Mouse (Mus musculus) cerebellum, adult 8-10 months (tissue): ENCODE results near the gene Nell1.
A peak's percentile ranks its signal among the peaks of the same experiment; 100 is the strongest.

ENCODE experiments used
- DNase-seq: peaks from one replicate; pipeline ENCODE4 v3.0.0; 2022

Nell1 gene

DNA sequence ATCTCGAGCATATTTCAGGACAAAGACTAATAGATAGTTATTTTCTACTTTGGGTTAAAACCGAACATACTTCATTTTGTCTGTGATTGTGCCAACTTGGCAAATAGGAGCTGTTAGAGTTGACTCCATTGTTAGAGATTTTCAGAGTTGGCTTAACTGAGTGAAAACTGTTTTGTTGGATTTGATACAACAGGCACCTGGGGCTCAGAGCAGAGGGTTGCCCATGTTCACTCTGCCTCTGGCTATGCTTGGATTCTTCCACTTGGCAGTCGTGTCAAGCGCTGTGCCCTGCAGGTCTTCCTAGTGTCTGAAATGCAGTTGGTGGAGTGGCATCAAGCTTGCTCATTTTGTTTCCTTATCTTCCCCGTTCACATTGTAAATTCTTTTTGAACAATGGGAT lies 363.6 kb downstream of the Nell1 start:
- DNase-seq = no peak

DNA sequence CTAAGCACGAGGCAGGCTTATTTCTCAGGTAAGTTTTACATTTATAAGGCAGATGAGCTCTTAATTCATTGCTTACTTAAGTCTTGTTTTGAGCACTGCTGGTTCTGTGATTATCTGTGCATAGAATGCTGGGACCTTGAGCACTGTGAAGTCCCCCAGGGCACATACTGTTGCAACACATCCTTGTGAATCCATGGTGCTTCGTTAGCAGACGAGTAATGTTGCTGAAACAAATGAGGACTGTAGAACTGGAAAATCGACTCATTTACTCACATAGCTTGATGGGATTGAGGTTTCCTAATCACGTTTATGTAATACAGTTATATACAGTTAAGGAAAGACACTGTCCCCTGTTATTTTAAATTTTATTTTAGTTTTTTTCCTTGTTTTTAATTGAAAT lies 364.1 kb downstream of the Nell1 start:
- DNase-seq = no peak

- no peak for DNase-seq
Measured at GRCm38 (mm10) chr7:50351564-50351963, 376.9 kb downstream of the Nell1 start.

DNA sequence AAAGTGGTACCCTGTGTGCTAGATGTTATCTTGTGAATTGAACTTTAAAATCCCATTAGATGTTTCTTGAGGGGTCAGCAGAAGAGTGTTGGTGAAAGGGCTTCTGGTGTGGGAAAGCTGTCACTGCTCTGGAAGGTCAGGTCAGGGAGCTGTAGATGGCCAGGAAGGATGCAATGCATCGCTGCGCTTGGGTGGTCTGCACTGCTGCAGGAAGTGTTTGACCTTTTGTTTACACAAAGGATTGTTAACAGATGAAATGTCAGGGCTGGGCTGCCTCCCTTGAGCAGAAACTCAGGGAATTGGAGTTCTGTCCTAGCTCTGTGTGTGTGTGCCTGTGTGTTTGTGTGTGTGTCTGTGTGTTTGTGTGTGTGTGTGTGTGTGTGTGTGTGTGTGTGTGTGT lies 382.5 kb downstream of the Nell1 start:
- DNase-seq = no peak

DNA sequence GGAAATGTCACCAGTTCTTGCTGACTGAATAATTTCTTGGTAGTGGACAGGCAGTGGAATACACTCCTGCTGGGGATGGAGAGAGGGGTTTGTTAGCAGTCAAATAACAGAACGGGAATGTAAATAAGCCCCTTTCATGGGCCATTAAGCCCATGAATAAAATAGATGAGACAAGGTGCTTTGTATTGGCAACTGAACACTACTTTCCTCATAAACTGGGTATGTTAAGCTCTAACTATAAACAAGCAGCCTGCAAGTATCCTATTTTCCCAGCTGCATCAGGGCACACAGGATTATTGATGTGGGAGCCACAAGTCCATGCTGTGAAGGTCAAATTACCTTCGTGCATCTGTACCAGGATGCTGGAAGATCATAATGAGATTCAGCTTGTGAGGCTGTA lies 387.4 kb downstream of the Nell1 start:
- DNase-seq = no peak

DNA sequence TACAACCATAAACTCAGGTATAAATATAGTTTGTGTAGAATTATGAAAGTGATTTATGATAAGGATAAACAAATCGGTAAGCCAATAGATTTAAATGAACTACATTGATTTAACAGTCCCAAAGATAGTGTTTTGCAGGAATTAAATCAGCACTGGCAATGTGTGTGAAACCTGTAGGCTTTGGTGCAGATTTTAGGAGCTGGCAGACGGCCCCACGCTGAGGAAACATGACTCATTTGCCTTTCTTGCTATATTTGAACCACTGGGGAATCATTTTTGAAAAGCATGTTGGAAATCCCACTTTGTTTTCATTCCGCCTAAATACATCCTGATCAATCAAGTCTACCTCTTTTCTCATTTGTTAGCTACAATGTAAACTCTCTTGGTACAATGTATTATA lies 400.2 kb downstream of the Nell1 start:
- no peak for DNase-seq

GRCm38 (mm10) chr7:50410421-50410820 lies 435.8 kb downstream of the Nell1 start:
- DNase-seq = no peak

DNA sequence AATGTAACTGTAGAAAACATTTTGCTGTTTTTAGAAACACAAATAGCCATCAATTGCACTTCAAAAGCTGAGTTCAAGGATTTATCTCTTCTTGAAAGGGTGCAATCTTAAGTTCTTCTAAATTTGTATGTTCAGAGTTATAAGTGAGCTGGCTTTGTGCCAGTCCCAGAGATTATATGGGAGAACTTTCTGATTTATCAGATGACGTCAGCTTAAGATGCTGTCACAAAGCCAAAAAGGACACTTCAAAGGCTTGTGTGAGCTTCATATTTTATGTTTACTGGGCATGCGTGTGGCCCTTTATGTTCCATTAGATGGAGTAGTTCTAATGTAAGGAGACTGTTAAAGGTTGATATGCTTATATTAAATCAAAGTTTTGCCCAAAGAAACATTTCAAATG lies 445.3 kb downstream of the Nell1 start:
- DNase-seq = no peak

- no peak for DNase-seq
Measured at GRCm38 (mm10) chr7:50422422-50423195, 447.9 kb downstream of the Nell1 start.

GRCm38 (mm10) chr7:50429725-50430124 lies 455.1 kb downstream of the Nell1 start:
- no peak for DNase-seq

DNA sequence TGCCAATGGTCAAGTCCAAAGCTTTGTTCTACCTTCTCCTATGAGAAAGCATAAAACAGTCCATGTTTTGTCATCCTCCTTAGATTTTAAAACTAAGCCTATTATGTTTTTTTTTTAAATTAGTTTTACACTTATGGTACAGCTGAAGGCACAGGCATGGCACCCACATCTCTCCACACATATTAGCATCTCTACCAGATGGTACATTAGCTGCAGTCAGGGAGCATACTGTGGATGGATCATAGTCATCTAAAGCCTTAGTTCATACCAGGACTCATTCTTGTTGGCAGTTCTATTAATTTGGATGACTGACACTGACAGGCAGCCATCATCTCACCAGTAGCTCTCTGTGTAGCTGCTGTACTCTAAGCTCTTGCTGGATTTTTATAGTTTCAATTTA lies 466.6 kb downstream of the Nell1 start:
- DNase-seq = no peak

- no peak for DNase-seq
Measured at GRCm38 (mm10) chr7:50447316-50447715, 472.7 kb downstream of the Nell1 start.

GRCm38 (mm10) chr7:50467742-50468141 lies 493.1 kb downstream of the Nell1 start:
- DNase-seq = no peak

DNA sequence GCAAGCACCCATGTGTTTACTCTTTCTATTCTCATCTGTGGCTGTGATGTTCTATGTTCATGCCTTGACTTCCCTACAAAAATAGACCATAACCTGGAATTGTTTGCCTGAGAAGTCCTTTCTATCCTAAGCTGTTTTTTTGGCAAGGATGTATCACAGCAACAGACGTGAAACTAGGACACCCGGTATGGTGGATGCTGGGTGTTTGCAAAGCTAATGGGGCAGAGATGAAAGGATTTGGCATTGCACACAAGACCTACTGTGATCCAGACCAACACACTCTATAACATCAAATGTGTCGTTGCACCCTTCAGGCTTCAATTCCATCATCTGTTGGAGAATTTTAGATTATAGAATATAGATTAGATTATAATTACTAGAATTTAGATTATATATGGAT lies 495.9 kb downstream of the Nell1 start:
- DNase-seq = peak; percentile 12

GRCm38 (mm10) chr7:50482011-50482410 lies 507.3 kb downstream of the Nell1 start:
- no peak for DNase-seq

DNA sequence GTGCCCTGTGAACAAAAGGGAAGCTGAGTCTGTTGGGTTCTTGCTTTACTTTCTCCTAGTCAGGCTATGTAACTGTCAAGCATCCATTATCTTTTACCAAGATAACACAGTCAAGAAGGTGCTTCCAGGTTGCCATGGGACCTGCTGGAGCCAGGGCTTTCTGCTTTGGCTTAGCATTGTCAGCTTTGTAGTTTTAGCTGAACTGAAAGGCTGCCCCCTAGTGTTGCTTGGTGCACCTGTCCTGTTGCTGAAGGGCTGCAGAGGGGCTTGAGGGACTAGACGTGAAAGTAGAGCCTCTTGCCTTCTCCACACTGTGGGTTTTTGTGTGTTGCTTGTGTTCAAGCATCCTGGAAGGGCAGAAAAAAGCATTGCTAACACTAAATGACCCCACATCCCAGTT lies 510.6 kb downstream of the Nell1 start:
- peak; percentile 16 for DNase-seq

GRCm38 (mm10) chr7:50486884-50487420 lies 512.3 kb downstream of the Nell1 start:
- DNase-seq = no peak

GRCm38 (mm10) chr7:50501562-50501961 lies 526.9 kb downstream of the Nell1 start:
- no peak for DNase-seq

DNA sequence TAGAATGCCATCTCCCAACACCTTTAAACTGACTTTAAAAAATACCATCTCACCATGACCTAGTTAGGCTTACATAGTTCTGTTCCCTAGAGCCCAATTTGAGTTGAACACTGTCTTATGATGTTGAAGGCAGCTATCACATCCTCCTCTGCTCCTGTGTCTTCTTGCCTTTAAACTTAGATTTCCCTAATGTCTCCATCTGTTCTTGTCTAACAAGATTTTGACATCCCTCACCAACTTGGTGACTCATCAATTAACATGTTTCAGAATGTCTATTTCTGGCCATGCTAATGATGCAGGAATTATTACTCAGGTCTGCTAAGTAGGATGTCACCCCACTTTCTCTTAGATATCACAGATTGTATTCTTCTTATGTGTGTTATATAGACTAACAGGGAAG lies 532.4 kb downstream of the Nell1 start:
- no peak for DNase-seq

DNA sequence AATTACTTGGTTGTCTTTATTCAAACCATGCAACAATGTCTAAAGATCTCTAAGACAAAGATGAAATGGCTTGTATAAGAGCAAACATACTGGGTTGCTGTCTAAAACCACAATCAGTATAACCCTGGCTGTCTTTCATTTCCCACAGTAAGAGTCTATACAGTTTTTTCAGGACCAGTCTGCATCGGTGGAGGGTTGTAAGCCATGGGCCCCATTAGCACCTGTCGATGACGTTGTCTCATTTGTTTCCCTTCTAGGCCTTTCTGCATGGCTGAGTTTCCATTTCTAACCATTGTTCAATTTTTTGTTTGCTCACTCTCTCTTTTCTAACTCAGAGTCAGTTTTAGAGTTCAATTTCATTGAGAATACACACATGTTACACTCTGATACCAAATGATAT lies 540.2 kb downstream of the Nell1 start:
- DNase-seq = no peak

DNA sequence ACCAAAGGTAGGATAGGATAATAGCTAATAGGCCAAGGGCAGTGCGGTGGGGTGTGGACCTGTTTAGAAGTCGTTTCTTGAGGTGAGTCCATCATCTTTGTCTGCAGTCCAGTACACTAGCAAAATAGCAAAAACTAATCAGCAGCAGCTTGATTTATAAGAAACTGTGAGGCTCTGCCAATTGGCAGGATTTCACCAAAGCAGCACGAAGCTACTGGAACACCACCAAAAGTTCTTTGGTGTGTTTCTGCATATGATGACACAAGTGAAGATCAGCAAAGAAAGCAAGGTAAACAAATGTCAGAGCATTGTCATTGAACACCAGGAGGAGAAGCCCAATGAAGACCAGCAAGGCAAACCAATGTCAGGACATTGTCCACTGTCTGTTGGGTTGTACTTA lies 542.0 kb downstream of the Nell1 start:
- no peak for DNase-seq

DNA sequence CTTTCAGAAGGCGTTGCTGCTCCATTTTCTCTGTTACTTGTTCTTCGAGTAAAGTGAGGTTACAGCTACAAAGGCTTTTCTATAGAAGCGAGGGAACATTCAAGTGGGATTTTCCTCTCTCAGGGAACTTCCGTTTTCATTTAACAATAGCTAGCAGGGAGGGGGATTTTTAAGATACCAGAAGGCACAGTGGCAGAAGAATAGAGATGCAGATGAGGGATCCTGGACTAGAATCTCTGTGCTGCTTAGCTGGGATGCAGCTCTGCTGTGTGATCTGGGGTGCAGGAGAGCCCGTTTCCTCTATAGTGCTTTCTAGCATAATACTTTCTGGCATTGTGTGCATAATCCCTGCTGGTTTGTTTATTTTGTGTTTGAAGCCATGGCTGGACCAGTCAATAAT lies 568.7 kb downstream of the Nell1 start:
- DNase-seq = no peak

DNA sequence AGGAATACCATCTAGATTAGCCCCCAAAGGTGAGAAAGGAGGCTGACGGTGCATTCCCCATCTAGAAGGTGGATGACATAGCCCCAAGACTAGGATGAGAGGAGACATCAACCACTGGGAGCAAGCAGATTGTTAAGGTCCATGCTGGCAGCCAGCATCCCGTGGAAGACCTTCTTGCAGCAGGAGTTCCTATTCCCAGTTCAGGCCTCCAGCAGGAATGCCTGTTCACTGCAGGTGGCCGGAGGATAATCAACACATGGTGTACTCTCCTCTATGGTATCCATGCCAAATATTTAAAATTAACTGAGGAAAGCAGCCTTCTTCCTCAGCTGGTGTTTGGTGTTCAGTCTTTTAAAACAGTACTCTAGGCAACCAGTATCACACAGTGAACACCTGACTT lies 574.9 kb downstream of the Nell1 start:
- peak; percentile 7 for DNase-seq

GRCm38 (mm10) chr7:50551426-50551825 lies 576.8 kb downstream of the Nell1 start:
- no peak for DNase-seq

GRCm38 (mm10) chr7:50562708-50563107 lies 588.0 kb downstream of the Nell1 start:
- DNase-seq = no peak
